Mouse (Mus musculus) thymus, adult 2 months (tissue): ENCODE results near the gene Pcdh11x.
"Not testable (repeated sequence)": the region's sequence is repeated elsewhere in the genome, so short reads cannot be mapped to it uniquely, and the experiment has no call there.

Experiments
- CTCF ChIP-seq: fragments of 200-500 bp; IDR thresholded peaks from 2 replicates; pipeline ENCODE4 v1.5.1; 2012; ENCODE audit warnings: mild to moderate bottlenecking, control low read depth, low read length, moderate library complexity, borderline replicate concordance; ENCODE audit not compliant: control insufficient read depth, poor library complexity, insufficient read depth; ENCODE audit errors: extremely low read depth
- POLR2A ChIP-seq: fragments of 200-500 bp; IDR thresholded peaks from 2 replicates; pipeline ENCODE4 v1.6.1; 2012; ENCODE audit warnings: mild to moderate bottlenecking, low read length, control low read depth, moderate library complexity; ENCODE audit not compliant: control insufficient read depth, poor library complexity, insufficient read depth; ENCODE audit errors: extremely low read depth

- TF ChIP-seq CTCF, POLR2A: not testable (repeated sequence)
Measured at GRCm38 (mm10) chrX:120670236-120670635, 380.2 kb downstream of the Pcdh11x start.
